Mouse (Mus musculus) duodenum, adult 2 months (tissue): ENCODE results near the gene Ivd. TPM values are rescaled to one million over a fixed set of nuclear protein-coding genes. Genes with fewer than 3 reads are reported as not detected.

Source experiments
- polyA plus RNA-seq: library from polyadenylated mRNA; depleted of rRNA; stranded (reverse); fragments of >200 nt; gene quantifications from 2 replicates; pipeline ENCODE4 v1.2.3, GENCODE M21; 2012; ENCODE audit warnings: low replicate concordance; rRNA removed

The Ivd gene
- polyA plus RNA-seq: 14.6 and 19.4 TPM in 2 replicates

GRCm38 (mm10) chr2:118861454-118862339 is at the start of gene Ivd:
TSS of gene Ivd (plus strand) at chr2:118861954.

GRCm38 (mm10) chr2:118813981-118814836 is 47.5 kb upstream of the Ivd start, which contains the start of gene Knstrn:
TSS of gene Knstrn (plus strand) at chr2:118814003.

GRCm38 (mm10) chr2:118899981-118900825 is 38.4 kb downstream of the Ivd start, which contains the start of gene Bahd1:
TSS of gene Bahd1 (plus strand) at chr2:118900377.

GRCm38 (mm10) chr2:118926361-118926997 is 64.7 kb downstream of the Ivd start, which contains the start of gene Chst14:
TSS of gene Chst14 (plus strand) at chr2:118926496.

Other genes with a start within 250 kb of the Ivd start
- 1.9 and 2.3 TPM in 2 replicates for gene Pak6, start 198.7 kb upstream of the Ivd start, polyA plus RNA-seq
- gene Ankrd63, start 158.0 kb upstream of the Ivd start, polyA plus RNA-seq: 0.34 and 0.41 TPM in 2 replicates
- 1.9 and 2.7 TPM in 2 replicates for gene Plcb2, start 133.5 kb upstream of the Ivd start, polyA plus RNA-seq
- 8.6 and 10.0 TPM in 2 replicates for gene Inafm2, start 116.2 kb upstream of the Ivd start, polyA plus RNA-seq
- 2.5 and 2.9 TPM in 2 replicates for gene Ccdc9b, start 99.3 kb upstream of the Ivd start, polyA plus RNA-seq
- gene Phgr1, start 89.2 kb upstream of the Ivd start, polyA plus RNA-seq: 1,978 and 5,131 TPM in 2 replicates
- gene Disp2, start 82.2 kb upstream of the Ivd start, polyA plus RNA-seq: 1.7 and 2.2 TPM in 2 replicates
- gene Knstrn, start 48.0 kb upstream of the Ivd start, polyA plus RNA-seq: 2.0 and 2.6 TPM in 2 replicates
- gene Bahd1, start 38.4 kb downstream of the Ivd start, polyA plus RNA-seq: 12.9 and 22.5 TPM in 2 replicates
- 3.3 and 4.3 TPM in 2 replicates for gene Chst14, start 64.5 kb downstream of the Ivd start, polyA plus RNA-seq
- 3.6 and 5.3 TPM in 2 replicates for gene Ccdc32, start 167.4 kb downstream of the Ivd start, polyA plus RNA-seq
- gene Rpusd2, start 172.8 kb downstream of the Ivd start, polyA plus RNA-seq: 0.78 and 1.7 TPM in 2 replicates
- gene Knl1, start 185.2 kb downstream of the Ivd start, polyA plus RNA-seq: 0.12 and 0.16 TPM in 2 replicates